Mouse (Mus musculus) neural tube, embryonic 14.5 days (tissue): Measurements from ENCODE around the gene Ccdc71. TPM values are rescaled to one million over a fixed set of nuclear protein-coding genes. Genes with fewer than 3 reads are reported as not detected.
A peak's percentile ranks its signal among the peaks of the same experiment; 100 is the strongest.

Experiments used
- ATAC-seq: fragments of 200-750 bp; cut with Nextera tagmentation; 2 replicates; pipeline ENCODE4 v1.8.0; 2017; ENCODE audit warnings: low read depth, mild to moderate bottlenecking, moderate TSS enrichment, moderate library complexity
- H3K27ac ChIP-seq: fragments of 300-500 bp; sonication (generic); 2 replicates; pipeline ENCODE4 v1.5.1; 2014; ENCODE audit warnings: low read depth, mild to moderate bottlenecking, control low read depth, low read length, moderate library complexity, mixed read lengths
- H3K27me3 ChIP-seq: fragments of 300-500 bp; sonication (generic); 2 replicates; pipeline ENCODE4 v1.6.1; 2014; ENCODE audit warnings: low read length; ENCODE audit not compliant: control insufficient read depth, insufficient read depth
- H3K36me3 ChIP-seq: fragments of 300-500 bp; sonication (generic); 2 replicates; pipeline ENCODE4 v1.6.1; 2014; ENCODE audit warnings: low read length, mixed read lengths; ENCODE audit not compliant: control insufficient read depth, insufficient read depth
- H3K4me1 ChIP-seq: fragments of 300-500 bp; sonication (generic); 2 replicates; pipeline ENCODE4 v1.6.1; 2014; ENCODE audit warnings: low read length; ENCODE audit not compliant: control insufficient read depth, insufficient read depth
- H3K4me2 ChIP-seq: fragments of 300-500 bp; sonication (generic); 2 replicates; pipeline ENCODE4 v1.6.1; 2014; ENCODE audit warnings: mild to moderate bottlenecking, low read depth, low read length, control low read depth
- H3K4me3 ChIP-seq: fragments of 300-500 bp; sonication (generic); 2 replicates; pipeline ENCODE4 v1.5.1; 2014; ENCODE audit warnings: low read depth, low read length, control low read depth, mixed read lengths
- H3K9ac ChIP-seq: fragments of 300-500 bp; sonication (generic); replicated peaks from 2 replicates; pipeline ENCODE4 v1.6.1; 2014; ENCODE audit warnings: low read depth, mild to moderate bottlenecking, control low read depth, low read length, mixed read lengths
- H3K9me3 ChIP-seq: fragments of 300-500 bp; sonication (generic); 2 replicates; pipeline ENCODE4 v1.6.1; 2016; ENCODE audit warnings: low read length; ENCODE audit not compliant: control insufficient read depth
- WGBS: fragments of 180-500 bp; shearing (Covaris S2); extraction: QIAGEN DNeasy Blood & Tissue Kit; methylation state at CpG from one replicate; pipeline ENCODE4 v1.1.7; 2014; 5-methylcytosine and 5-hydroxymethylcytosine counted together
- polyA plus RNA-seq: library from polyadenylated mRNA; unstranded; fragments of >200 nt; fragmentation: Nextera tagmentation; extraction: Ambion mirVana; gene quantifications from 2 replicates; pipeline ENCODE4 v1.2.1, GENCODE M21; 2014

Gene Ccdc71
- polyA plus RNA-seq, 1 experiment from 2014 or later: 50.4 TPM

- Histone ChIP-seq H3K9me3 (no peaks in the 10 kb centered on the region), H3K36me3 (peaks cover 18% of the 10 kb centered on the region; the same call in 1 of the 2 replicates), H3K9ac (peak within 1 kb of the TSS; percentile 61), H3K4me1 (peaks cover 11% of the 10 kb centered on the region), H3K27ac (peak within 1 kb of the TSS; percentile 72), H3K4me3 (peak within 1 kb of the TSS; percentile 61), H3K4me2 (peak within 1 kb of the TSS; percentile 84), H3K27me3 (no peaks in the 10 kb centered on the region)
- peak; percentile 97 for ATAC-seq
- WGBS: under 1% methylated on average over 37 of the region's 37 CpGs
These were observed 47.5 kb downstream of the Ccdc71 start, which contains the start of gene Qars for GRCm38 (mm10) chr9:108507619-108508434. Gene Qars, plus strand, starts transcription at chr9:108507706.

- no peaks in the 10 kb centered on the region for H3K9me3 ChIP-seq
- H3K27ac ChIP-seq: no peak overlapping the region
- H3K4me1 ChIP-seq: peaks cover 11% of the 10 kb centered on the region
- H3K27me3 ChIP-seq: no peaks in the 10 kb centered on the region
- WGBS: 87% methylated on average over 7 of the region's 7 CpGs
- H3K4me2 ChIP-seq: peak overlapping the region; percentile 84
- peaks cover 21% of the 10 kb centered on the region for H3K36me3 ChIP-seq
- no peak overlapping the region for H3K9ac ChIP-seq
- no peak for ATAC-seq
- H3K4me3 ChIP-seq: peak overlapping the region; percentile 61; the same call in 1 of the 2 replicates
These were observed 48.4 kb downstream of the Ccdc71 start for GRCm38 (mm10) chr9:108508776-108509175.

Other genes with a start within 250 kb of the Ccdc71 start
- gene Dag1, start 196.6 kb upstream of the Ccdc71 start, polyA plus RNA-seq: 58.6 and 74.6 TPM in 2 replicates
- 130 and 165 TPM in 2 replicates for gene Nicn1, start 170.1 kb upstream of the Ccdc71 start, polyA plus RNA-seq
- gene Amt, start 163.7 kb upstream of the Ccdc71 start, polyA plus RNA-seq: 24.7 and 27.9 TPM in 2 replicates
- 151 and 173 TPM in 2 replicates for gene Rhoa, start 154.4 kb upstream of the Ccdc71 start, polyA plus RNA-seq
- gene Tcta, start 154.4 kb upstream of the Ccdc71 start, polyA plus RNA-seq: 55.2 and 60.8 TPM in 2 replicates
- 463 and 504 TPM in 2 replicates for gene Gpx1, start 121.6 kb upstream of the Ccdc71 start, polyA plus RNA-seq
- 130 and 149 TPM in 2 replicates for gene Usp4, start 112.7 kb upstream of the Ccdc71 start, polyA plus RNA-seq
- gene 1700102P08Rik, start 67.7 kb upstream of the Ccdc71 start, polyA plus RNA-seq: 2.1 and 2.5 TPM in 2 replicates
- 1.7 and 1.8 TPM in 2 replicates for gene Ccdc36, start 32.0 kb upstream of the Ccdc71 start, polyA plus RNA-seq
- gene BC048562, start 24.0 kb upstream of the Ccdc71 start, polyA plus RNA-seq: not detected in 2 replicates
- 49.8 and 63.3 TPM in 2 replicates for gene Klhdc8b, start 1.1 kb downstream of the Ccdc71 start, polyA plus RNA-seq
- gene Lamb2, start 19.2 kb downstream of the Ccdc71 start, polyA plus RNA-seq: 8.3 and 15.3 TPM in 2 replicates
- gene Usp19, start 30.1 kb downstream of the Ccdc71 start, polyA plus RNA-seq: 66.1 and 73.0 TPM in 2 replicates
- 69.3 and 75.6 TPM in 2 replicates for gene Qars, start 47.2 kb downstream of the Ccdc71 start, polyA plus RNA-seq
- 122 and 138 TPM in 2 replicates for gene Qrich1, start 56.3 kb downstream of the Ccdc71 start, polyA plus RNA-seq
- gene Impdh2, start 99.8 kb downstream of the Ccdc71 start, polyA plus RNA-seq: 105 and 119 TPM in 2 replicates
- gene Ndufaf3, start 106.9 kb downstream of the Ccdc71 start, polyA plus RNA-seq: 81.7 and 96.8 TPM in 2 replicates
- 257 and 258 TPM in 2 replicates for gene Dalrd3, start 109.4 kb downstream of the Ccdc71 start, polyA plus RNA-seq
- 206 and 229 TPM in 2 replicates for gene Wdr6, start 118.2 kb downstream of the Ccdc71 start, polyA plus RNA-seq
- gene P4htm, start 137.1 kb downstream of the Ccdc71 start, polyA plus RNA-seq: 31.0 and 37.3 TPM in 2 replicates
- 37.7 and 45.2 TPM in 2 replicates for gene Arih2, start 188.9 kb downstream of the Ccdc71 start, polyA plus RNA-seq
- gene Slc25a20, start 201.6 kb downstream of the Ccdc71 start, polyA plus RNA-seq: 24.0 and 34.8 TPM in 2 replicates
- gene Prkar2a, start 228.8 kb downstream of the Ccdc71 start, polyA plus RNA-seq: 60.2 and 80.1 TPM in 2 replicates